Mouse (Mus musculus): Measurements from ENCODE around the gene Tpp2.
A peak's percentile ranks its signal among the peaks of the same experiment; 100 is the strongest.
"Not testable (repeated sequence)": the region's sequence is repeated elsewhere in the genome, so short reads cannot be mapped to it uniquely, and the experiment has no call there.

Gene Tpp2

GRCm38 (mm10) chr1:43933488-43934415 is at the start of gene Tpp2:
TSS of gene Tpp2 (plus strand) at chr1:43933647.
- DNase-seq (ENCODE audit: low spot score): peak; percentile 99

GRCm38 (mm10) chr1:43888358-43888757 is 45.1 kb upstream of the Tpp2 start:
- not testable (repeated sequence) for DNase-seq (ENCODE audit: low spot score)

GRCm38 (mm10) chr1:43895742-43896141 is 37.7 kb upstream of the Tpp2 start:
- no peak for DNase-seq (ENCODE audit: low spot score)

DNA sequence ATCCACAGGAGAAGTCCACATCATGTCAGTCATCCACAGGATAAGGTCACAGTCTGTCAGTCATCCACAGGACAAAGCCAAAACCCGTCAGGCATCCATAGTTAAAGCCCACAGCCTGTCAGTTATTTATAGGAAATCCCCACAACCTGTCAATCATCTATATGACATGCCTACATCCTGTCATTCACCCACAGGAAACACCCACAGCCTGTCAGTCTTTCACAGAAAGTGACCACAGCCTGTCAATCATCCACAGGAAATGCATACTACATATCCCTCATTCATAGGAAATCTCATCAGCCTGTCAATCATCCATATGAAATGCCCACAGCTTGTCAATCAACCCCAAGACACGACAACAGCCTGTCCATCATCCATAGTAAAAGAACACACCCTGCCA is 36.3 kb upstream of the Tpp2 start:
- DNase-seq (ENCODE audit: low spot score): no peak

- no peak for DNase-seq (ENCODE audit: low spot score)
Observed at GRCm38 (mm10) chr1:43897987-43898386, 35.5 kb upstream of the Tpp2 start.

- peak; percentile 81 for DNase-seq (ENCODE audit: low spot score)
Observed at GRCm38 (mm10) chr1:43898991-43899714, 34.3 kb upstream of the Tpp2 start.

DNA sequence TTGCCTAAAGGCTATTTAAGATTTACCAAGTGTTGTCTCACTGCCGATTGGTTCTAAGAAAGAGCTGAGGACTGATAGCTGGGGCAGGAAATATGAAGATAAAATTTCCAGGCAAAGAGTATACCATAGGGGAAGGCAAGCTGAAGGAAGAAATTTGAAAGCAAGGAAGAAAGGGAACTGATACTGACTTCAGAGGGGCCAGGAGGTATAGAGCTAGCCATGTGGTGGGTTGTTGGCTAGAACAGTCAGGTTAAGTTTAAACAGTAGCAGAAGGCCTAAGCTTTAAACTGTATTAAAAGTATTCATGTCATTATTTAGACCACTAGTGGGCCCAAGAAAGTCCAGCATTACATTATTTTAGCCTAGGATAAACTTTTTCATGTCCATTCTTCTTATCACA is 31.0 kb upstream of the Tpp2 start:
- no peak for DNase-seq (ENCODE audit: low spot score)

DNA sequence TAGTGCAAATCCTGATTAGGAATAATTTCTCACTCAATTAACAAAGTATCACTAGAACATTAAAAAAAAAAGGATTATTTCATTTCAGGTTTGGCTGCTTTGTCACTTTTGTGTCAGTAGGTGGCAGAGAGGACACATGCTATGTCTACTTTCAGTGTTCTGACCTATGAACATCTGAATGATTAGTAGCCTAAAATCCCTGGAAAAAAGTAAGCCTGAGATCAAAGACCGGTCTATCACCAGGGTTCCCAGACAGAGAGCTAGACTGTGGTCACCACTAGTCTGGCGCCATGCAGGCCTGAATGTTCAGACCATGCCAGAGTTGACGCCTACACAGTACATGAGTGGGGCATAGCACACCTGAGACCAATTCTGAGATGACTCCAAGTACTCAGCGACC is 30.6 kb upstream of the Tpp2 start:
- peak; percentile 58 for DNase-seq (ENCODE audit: low spot score)

- DNase-seq (ENCODE audit: low spot score): no peak
Observed at GRCm38 (mm10) chr1:43915428-43915827, 18.0 kb upstream of the Tpp2 start.

GRCm38 (mm10) chr1:43916854-43917253 is 16.6 kb upstream of the Tpp2 start:
- DNase-seq (ENCODE audit: low spot score): no peak

DNA sequence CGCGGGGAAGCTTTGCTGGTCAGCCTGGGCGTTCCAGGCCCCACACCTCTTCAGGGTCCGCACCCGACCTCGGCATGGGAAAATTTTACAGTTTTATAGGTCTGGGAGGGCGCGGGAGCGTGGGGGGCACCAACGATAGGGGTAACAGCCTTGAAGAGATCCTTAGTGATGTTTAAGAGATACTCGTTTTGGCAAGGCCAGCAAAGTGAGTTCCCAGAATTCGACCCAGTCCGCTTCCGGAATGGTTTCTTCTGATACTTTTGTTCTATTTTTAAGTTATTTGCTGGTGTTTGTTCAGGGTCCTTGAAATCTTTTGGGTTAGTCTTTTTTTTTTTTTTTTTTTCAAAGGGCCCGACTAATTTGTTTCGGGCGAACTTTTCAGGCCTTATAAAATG is 966 bp downstream of the Tpp2 start:
- peak; percentile 45 for DNase-seq (ENCODE audit: low spot score)

GRCm38 (mm10) chr1:43939310-43939709 is 5.9 kb downstream of the Tpp2 start:
- no peak for DNase-seq (ENCODE audit: low spot score)

DNA sequence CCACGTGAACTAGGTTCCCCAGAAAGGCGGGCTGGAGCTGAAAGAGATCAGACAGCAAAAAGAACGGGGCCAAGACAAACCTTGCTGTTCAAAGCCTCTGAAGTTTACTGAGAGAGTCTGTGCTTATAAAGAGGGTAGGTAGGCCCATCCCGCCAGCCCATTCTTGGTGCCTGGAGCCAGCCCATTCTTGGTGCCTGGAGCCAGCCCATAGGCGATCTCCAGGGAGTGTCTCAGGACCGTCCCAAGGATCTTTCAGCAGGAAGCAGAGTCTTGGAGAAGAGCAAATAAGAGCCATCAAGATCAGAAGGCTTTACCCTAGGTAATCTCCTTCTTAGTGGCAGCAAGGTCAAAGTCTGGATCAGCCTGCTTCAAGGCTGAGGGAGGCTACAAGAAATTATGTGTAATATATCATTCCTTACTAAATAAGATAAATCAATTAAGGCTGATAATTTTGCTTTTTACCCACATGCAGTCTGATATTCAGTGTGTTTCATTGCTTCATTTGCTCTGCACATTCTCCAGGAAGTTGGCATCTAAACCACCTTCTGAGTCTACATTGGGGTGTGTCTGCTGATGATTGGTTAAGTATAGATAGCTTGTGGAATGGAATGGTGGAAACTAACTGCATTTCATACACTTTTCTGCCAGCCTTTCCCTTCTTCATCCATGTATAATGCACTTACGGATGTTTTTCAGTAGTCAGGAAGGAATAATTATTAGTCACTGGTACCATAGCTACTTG is 8.2 kb downstream of the Tpp2 start:
- DNase-seq (ENCODE audit: low spot score): no peak

DNA sequence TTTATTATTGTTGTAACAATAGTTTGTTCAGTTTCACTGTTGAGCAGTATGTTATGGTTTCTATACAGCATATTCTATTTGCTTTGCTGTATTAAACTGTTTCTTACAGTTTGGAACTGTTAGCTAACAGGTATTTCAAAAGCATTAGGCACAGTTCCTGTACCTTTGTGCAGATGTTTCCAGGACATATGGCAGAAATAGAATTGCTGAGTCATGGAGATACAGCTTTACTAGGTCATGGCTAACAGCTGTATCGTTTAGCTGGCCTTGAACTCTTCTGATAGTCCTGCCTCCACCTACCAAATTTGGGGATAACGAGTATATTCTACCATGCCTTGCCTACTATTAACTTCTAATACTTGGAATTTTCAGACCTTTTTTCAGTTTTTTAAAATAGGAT is 9.4 kb downstream of the Tpp2 start:
- no peak for DNase-seq (ENCODE audit: low spot score)

DNA sequence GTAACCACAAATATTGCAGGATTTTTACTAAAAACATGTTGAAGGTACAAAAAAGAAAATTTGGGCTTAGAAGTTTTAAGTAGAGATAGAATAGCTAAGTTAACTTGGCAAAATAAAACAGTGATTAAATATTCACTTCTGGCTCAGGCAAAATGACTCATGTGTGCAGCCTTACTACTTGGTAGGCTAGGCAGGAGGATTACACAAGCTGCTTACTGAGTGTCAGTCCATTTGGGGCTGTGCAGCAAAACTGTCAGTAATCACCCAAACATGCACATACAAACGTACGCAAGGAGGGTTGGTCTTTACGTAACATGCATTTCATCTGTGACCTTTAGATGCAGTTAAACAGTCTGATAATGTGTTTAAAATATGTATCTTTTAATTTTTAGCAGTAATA is 20.2 kb downstream of the Tpp2 start:
- DNase-seq (ENCODE audit: low spot score): peak; percentile 24

DNA sequence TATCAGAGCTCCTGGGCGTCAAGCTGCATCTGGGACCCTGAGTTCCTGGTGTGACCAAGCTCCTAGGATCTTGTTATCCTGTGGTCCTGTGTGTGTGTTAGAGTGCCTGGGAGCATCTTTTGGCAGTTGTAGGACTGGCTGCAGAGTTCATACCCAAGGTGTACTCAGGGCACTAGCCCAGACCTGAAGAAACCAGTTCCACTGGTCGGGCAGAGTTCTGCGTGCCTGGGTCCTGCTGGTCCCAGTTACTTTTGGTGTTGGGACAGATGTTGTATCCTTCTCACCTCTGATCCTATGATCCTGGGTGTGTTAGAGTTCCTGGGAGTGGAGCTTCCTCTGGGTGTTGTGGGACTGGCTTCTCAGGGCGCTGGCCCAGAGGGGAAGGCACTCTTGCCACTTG is 30.9 kb downstream of the Tpp2 start:
- DNase-seq (ENCODE audit: low spot score): no peak

- no peak for DNase-seq (ENCODE audit: low spot score)
Observed at GRCm38 (mm10) chr1:43966756-43967155, 33.3 kb downstream of the Tpp2 start.

GRCm38 (mm10) chr1:43969361-43969760 is 35.9 kb downstream of the Tpp2 start:
- no peak for DNase-seq (ENCODE audit: low spot score)

- DNase-seq (ENCODE audit: low spot score): no peak
Observed at GRCm38 (mm10) chr1:43971089-43971488, 37.6 kb downstream of the Tpp2 start.

DNA sequence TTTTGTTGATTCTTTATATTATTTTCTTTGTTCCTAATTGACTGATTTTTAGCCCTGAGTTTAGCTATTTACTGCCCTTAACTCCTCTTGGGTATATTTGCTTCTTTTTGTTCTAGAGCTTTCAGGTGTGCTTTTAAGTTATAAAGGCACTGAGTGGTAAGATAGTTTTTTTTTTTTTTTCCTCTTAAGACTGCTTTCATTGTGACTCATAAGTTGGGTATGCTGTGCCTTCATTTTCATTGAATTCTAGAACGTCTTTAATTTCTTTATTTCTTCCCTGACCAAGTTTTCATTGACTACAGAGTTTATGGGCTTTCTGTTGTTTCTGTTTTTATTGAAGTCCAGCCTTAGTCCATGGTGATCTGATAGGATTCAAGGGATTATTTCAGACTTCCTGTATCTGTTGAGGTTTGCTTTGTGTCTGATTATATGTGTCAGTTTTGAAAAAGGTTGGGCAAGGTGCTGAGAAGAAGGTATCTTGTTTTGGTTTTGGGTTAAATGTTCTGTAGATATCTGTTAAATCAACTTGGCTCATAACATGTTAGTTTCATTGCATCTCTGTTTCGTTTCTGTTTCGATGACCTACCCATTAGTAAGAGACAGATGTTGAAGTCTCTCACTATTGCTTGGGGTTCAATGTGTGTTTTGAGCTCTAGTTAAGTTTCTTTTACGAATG is 63.6 kb downstream of the Tpp2 start:
- DNase-seq (ENCODE audit: low spot score): no peak

GRCm38 (mm10) chr1:44004513-44004912 is 71.1 kb downstream of the Tpp2 start:
- DNase-seq (ENCODE audit: low spot score): no peak

- peak; percentile 28 for DNase-seq (ENCODE audit: low spot score)
Observed at GRCm38 (mm10) chr1:44015556-44015955, 82.1 kb downstream of the Tpp2 start.

Data from adipocyte (in vitro differentiated cells).